Mouse (Mus musculus) lung, postnatal 0 days (tissue): Measurements from ENCODE around the gene Irf8. TPM values are rescaled to one million over a fixed set of nuclear protein-coding genes. Genes with fewer than 3 reads are reported as not detected.

ENCODE experiments used
- ATAC-seq: fragments of 200-750 bp; cut with Nextera tagmentation; 2 replicates; pipeline ENCODE4 v1.8.0; 2017; ENCODE audit warnings: moderate library complexity
- DNase-seq: peaks from one replicate; pipeline ENCODE4 v3.0.0-alpha.2; 2016; ENCODE audit warnings: low spot score
- H3K27ac ChIP-seq: fragments of 300-500 bp; sonication (generic); 2 replicates; pipeline ENCODE4 v1.5.1; 2014; ENCODE audit warnings: antibody characterized with exemption, mild to moderate bottlenecking, low read length, mixed read lengths
- H3K27me3 ChIP-seq: fragments of 300-500 bp; sonication (generic); replicated peaks from 2 replicates; pipeline ENCODE4 v1.6.1; 2014; ENCODE audit warnings: low read length, mixed read lengths; ENCODE audit not compliant: insufficient read depth
- H3K36me3 ChIP-seq: fragments of 300-500 bp; sonication (generic); 2 replicates; pipeline ENCODE4 v1.6.1; 2014; ENCODE audit warnings: low read length, mixed read lengths; ENCODE audit not compliant: insufficient read depth
- H3K4me1 ChIP-seq: fragments of 300-500 bp; sonication (generic); 2 replicates; pipeline ENCODE4 v1.6.1; 2014; ENCODE audit warnings: antibody characterized with exemption, low read depth, low read length, mixed read lengths; ENCODE audit not compliant: insufficient read depth
- H3K4me2 ChIP-seq: fragments of 300-500 bp; sonication (generic); replicated peaks from 2 replicates; pipeline ENCODE4 v1.6.1; 2014; ENCODE audit warnings: low read depth, mild to moderate bottlenecking, low read length, moderate library complexity, mixed read lengths
- H3K4me3 ChIP-seq: fragments of 300-500 bp; sonication (generic); 2 replicates; pipeline ENCODE4 v1.5.1; 2014; ENCODE audit warnings: low read depth, low read length
- H3K9ac ChIP-seq: fragments of 300-500 bp; sonication (generic); replicated peaks from 2 replicates; pipeline ENCODE4 v1.6.1; 2014; ENCODE audit warnings: low read depth, mild to moderate bottlenecking
- H3K9me3 ChIP-seq: fragments of 300-500 bp; sonication (generic); 2 replicates; pipeline ENCODE4 v1.6.1; 2016; ENCODE audit warnings: low read length, mixed read lengths
- CTCF ChIP-seq: IDR thresholded peaks from 2 replicates; pipeline ENCODE4 v1.5.1; 2016; ENCODE audit warnings: antibody characterized with exemption, mild to moderate bottlenecking
- EP300 ChIP-seq: IDR thresholded peaks from 2 replicates; pipeline ENCODE4 v1.6.1; 2016; ENCODE audit warnings: antibody characterized with exemption, mild to moderate bottlenecking, control low read depth
- WGBS: fragments of 180-500 bp; shearing (Covaris S2); extraction: QIAGEN DNeasy Blood & Tissue Kit; methylation state at CpG from one replicate; pipeline ENCODE4 v1.1.7; 2014; 5-methylcytosine and 5-hydroxymethylcytosine counted together
- polyA plus RNA-seq: library from polyadenylated mRNA; unstranded; fragments of >200 nt; fragmentation: Nextera tagmentation; extraction: Ambion mirVana; gene quantifications from 2 replicates; pipeline ENCODE4 v1.2.1, GENCODE M21; 2015

Irf8 gene
- polyA plus RNA-seq, 1 experiment from 2014 or later: 36.4 TPM

GRCm38 (mm10) chr8:120700053-120700452, 36.1 kb upstream of the Irf8 start:
- 78% methylated on average over 4 of the region's 4 CpGs for WGBS

DNA sequence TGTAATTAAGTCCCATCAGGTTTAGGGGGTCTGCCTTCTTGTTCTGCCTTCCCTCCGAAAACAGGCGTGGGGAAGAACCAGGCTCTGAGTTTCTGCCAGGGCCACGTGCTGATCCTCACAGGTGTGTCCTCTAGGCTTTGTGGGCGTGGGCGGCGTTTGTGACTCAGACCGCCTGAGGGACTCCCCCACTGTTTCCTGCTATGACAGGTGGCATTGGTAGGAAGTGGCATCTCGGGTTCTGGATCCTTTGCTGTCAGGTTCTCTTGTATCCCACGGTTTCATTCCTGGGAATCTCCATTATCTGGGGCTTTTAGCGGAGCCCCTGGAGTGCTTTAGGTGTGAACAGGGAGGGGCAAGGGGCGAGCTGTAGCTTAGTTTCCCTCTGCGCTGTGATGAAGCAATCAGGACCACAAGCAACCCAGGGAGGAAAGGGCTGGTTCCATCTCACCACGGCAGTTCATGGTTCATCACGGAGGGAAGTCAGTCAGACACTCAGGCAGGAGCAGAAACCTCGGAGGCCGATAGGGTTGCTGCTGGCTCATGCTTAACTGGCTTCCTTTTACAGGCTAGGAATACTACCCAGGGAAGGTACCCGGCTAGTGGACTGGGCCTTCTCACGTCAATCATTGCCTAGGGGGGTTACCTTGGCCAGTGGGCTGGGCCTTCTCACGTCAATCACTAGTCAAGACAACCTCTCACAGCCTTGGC, 34.2 kb upstream of the Irf8 start:
- TF ChIP-seq EP300: no peak
- TF ChIP-seq CTCF: no peak
- ATAC-seq (no peak), DNase-seq (no peak)
- Histone ChIP-seq H3K27me3 (no peaks in the 10 kb centered on the region), H3K4me2 (no peak overlapping the region), H3K9me3 (no peaks in the 10 kb centered on the region), H3K9ac (no peak overlapping the region), H3K27ac (no peak overlapping the region), H3K36me3 (no peaks in the 10 kb centered on the region), H3K4me1 (peaks cover 11% of the 10 kb centered on the region; the same call in 1 of the 2 replicates), H3K4me3 (no peak overlapping the region)
- 56% methylated on average over 19 of the region's 19 CpGs for WGBS

More at GRCm38 (mm10) chr8:120700053-120700452, 36.1 kb upstream of the Irf8 start:
- Histone ChIP-seq H3K9me3 (no peaks in the 10 kb centered on the region), H3K9ac (no peak overlapping the region), H3K4me2 (no peak overlapping the region), H3K27me3 (no peaks in the 10 kb centered on the region), H3K4me1 (peaks cover 11% of the 10 kb centered on the region; the same call in 1 of the 2 replicates), H3K4me3 (no peak overlapping the region), H3K36me3 (no peaks in the 10 kb centered on the region), H3K27ac (peak overlapping the region; percentile 51; the same call in 1 of the 2 replicates)
- no peak for TF ChIP-seq CTCF
- TF ChIP-seq EP300: no peak
- ATAC-seq (no peak), DNase-seq (no peak)

DNA sequence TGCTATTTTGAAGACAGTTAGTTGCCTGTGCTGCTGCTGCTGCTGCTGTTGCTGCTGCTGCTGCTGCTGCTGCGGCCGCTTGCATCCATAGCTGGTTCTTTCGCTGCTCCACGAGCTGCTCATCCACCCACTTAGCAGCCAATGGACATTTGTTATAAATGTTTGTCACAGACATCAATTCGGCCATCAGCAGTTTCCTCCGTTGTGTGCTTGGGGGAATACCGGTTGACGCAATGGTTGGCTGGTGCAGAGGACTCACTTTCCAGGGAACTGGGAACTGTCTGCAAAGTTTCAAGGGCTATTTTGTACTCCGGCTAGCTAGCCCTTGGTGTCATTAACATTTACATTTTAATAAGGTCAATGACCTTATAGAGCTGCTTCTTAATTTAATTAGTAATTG, 32.0 kb upstream of the Irf8 start:
- H3K36me3 ChIP-seq: no peaks in the 10 kb centered on the region
- no peak overlapping the region for H3K4me3 ChIP-seq
- TF ChIP-seq EP300 (0 out of 2 replicates have a peak, but pooled peaks have one; percentile 22), CTCF (no peak)
- 41% methylated on average over 9 of the region's 9 CpGs for WGBS
- ATAC-seq (peak; percentile 46), DNase-seq (peak; percentile 71)
- no peaks in the 10 kb centered on the region for H3K27me3 ChIP-seq
- H3K4me2 ChIP-seq: no peak overlapping the region
- H3K9ac ChIP-seq: no peak overlapping the region
- H3K4me1 ChIP-seq: peaks cover 8% of the 10 kb centered on the region; the same call in 1 of the 2 replicates
- H3K27ac ChIP-seq: no peak overlapping the region
- no peaks in the 10 kb centered on the region for H3K9me3 ChIP-seq

GRCm38 (mm10) chr8:120705163-120705562, 31.0 kb upstream of the Irf8 start:
- TF ChIP-seq CTCF (no peak), EP300 (no peak)
- Histone ChIP-seq H3K36me3 (no peaks in the 10 kb centered on the region), H3K9ac (no peak overlapping the region), H3K27me3 (no peaks in the 10 kb centered on the region), H3K4me1 (peaks cover 5% of the 10 kb centered on the region; the same call in 1 of the 2 replicates), H3K4me3 (no peak overlapping the region), H3K4me2 (no peak overlapping the region), H3K27ac (no peak overlapping the region), H3K9me3 (no peaks in the 10 kb centered on the region)
- 81% methylated on average over 15 of the region's 15 CpGs for WGBS
- DNase-seq (no peak), ATAC-seq (no peak)

GRCm38 (mm10) chr8:120706193-120706592, 30.0 kb upstream of the Irf8 start:
- Histone ChIP-seq H3K27ac (peak overlapping the region; percentile 7; the same call in 1 of the 2 replicates), H3K4me1 (peaks cover 4% of the 10 kb centered on the region; the same call in 1 of the 2 replicates), H3K36me3 (no peaks in the 10 kb centered on the region), H3K4me3 (no peak overlapping the region), H3K9ac (no peak overlapping the region), H3K27me3 (no peaks in the 10 kb centered on the region), H3K9me3 (no peaks in the 10 kb centered on the region), H3K4me2 (no peak overlapping the region)
- peak; percentile 40 for DNase-seq
- ATAC-seq: peak; percentile 26; the same call in 1 of the 2 replicates
- TF ChIP-seq EP300 (no peak), CTCF (no peak)
- WGBS: 73% methylated on average over 3 of the region's 3 CpGs

- Histone ChIP-seq H3K4me3 (no peak overlapping the region), H3K4me1 (peaks cover 4% of the 10 kb centered on the region; the same call in 1 of the 2 replicates), H3K9ac (no peak overlapping the region), H3K9me3 (no peaks in the 10 kb centered on the region), H3K4me2 (no peak overlapping the region), H3K27ac (no peak overlapping the region), H3K27me3 (no peaks in the 10 kb centered on the region), H3K36me3 (no peaks in the 10 kb centered on the region)
- ATAC-seq: no peak
- 48% methylated on average over 10 of the region's 10 CpGs for WGBS
- no peak for DNase-seq
- TF ChIP-seq EP300 (no peak), CTCF (no peak)
Observed at GRCm38 (mm10) chr8:120709176-120709575, 27.0 kb upstream of the Irf8 start.
